Mouse (Mus musculus) cortical plate, adult 2 months (tissue): ENCODE measurements around the gene Nkpd1.

Source experiments
- CTCF ChIP-seq: fragments of 200-500 bp; IDR thresholded peaks from 2 replicates; pipeline ENCODE4 v1.5.1; 2011; ENCODE audit warnings: mild to moderate bottlenecking, control low read depth, low read length; ENCODE audit not compliant: insufficient read depth; ENCODE audit errors: extremely low read depth
- POLR2A ChIP-seq: fragments of 200-500 bp; IDR thresholded peaks from 2 replicates; pipeline ENCODE4 v1.6.1; 2011; ENCODE audit warnings: mild to moderate bottlenecking, low read length, control low read depth; ENCODE audit not compliant: insufficient read depth; ENCODE audit errors: extremely low read depth

DNA sequence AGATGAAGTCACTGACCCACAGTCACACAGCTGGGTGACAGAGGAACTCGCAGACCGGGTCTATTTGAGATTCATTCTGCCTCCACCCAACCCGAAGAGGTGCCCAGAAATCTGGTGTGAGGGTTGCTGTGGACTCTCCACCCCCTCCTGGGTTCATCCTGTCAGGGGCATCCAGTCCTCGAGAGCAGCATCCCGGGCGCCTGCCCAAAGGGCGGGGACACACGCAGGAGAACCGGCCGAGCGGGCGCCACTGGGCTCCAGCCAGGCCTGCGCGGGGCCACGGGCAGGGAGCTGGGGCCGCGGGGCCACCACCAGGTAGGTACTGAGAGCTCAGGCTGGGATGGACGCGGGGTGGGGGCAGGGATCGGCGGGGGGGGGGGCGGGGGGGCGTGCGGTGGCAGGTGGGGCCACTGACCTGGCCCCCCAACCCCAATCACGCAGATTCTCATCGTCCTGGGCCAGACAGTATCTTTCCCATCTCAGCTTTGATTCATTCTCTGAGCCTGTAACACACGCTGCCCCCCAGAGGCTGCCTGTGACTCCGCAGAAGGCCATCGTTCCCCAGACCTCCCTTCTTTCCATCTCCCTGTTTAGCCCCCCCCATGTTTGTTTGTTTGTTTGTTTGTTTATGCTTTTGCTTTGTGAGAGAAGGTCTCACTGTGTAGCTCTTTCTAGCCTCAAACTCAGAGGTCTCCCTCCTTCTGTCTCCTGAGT lies at the start of gene Nkpd1:
- TF ChIP-seq POLR2A (no peak), CTCF (peak; percentile 34; the same call in 1 of the 2 replicates)
